Mouse (Mus musculus) MEL (cell line): ENCODE data around the gene Immp2l. TPM values are rescaled to one million over a fixed set of nuclear protein-coding genes. Genes with fewer than 3 reads are reported as not detected.

Experiments used
- DNase-seq: peaks from one replicate; pipeline ENCODE4 v3.0.0; 2011; ENCODE audit warnings: low read depth, low spot score
- H3K27ac ChIP-seq: 2 replicates; pipeline ENCODE4 v1.5.1; 2012; ENCODE audit warnings: low read depth, mild to moderate bottlenecking, control low read depth, low read length, moderate library complexity; ENCODE audit not compliant: control insufficient read depth
- H3K27me3 ChIP-seq, 2 experiments: fragments of 150-350 bp in 1 of 2; sonication (generic) in 1 of 2; 2 replicates each; pipeline ENCODE4 v1.6.1; 2012; ENCODE audit warnings: low read length in 2 of 2, mild to moderate bottlenecking in 2 of 2, improper control_type of control experiment in 1 of 2, moderate library complexity in 1 of 2; ENCODE audit not compliant: insufficient read depth in 2 of 2, control insufficient read depth in 1 of 2
- H3K36me3 ChIP-seq, 2 experiments: 2 replicates each; pipeline ENCODE4 v1.6.1; 2012 to 2014; ENCODE audit warnings: low read length in 2 of 2, improper control_type of control experiment in 1 of 2, inconsistent platforms in 1 of 2, mild to moderate bottlenecking in 1 of 2; ENCODE audit not compliant: insufficient read depth in 2 of 2, control insufficient read depth in 1 of 2
- H3K4me1 ChIP-seq, 2 experiments: fragments of 150-350 bp in 1 of 2; sonication (generic) in 1 of 2; 2 replicates each; pipeline ENCODE4 v1.6.1; 2012; ENCODE audit warnings: low read length in 2 of 2, improper control_type of control experiment in 1 of 2, mild to moderate bottlenecking in 1 of 2; ENCODE audit not compliant: insufficient read depth in 2 of 2, control insufficient read depth in 1 of 2
- H3K4me3 ChIP-seq, 2 experiments: fragments of 150-350 bp in 1 of 2; sonication (generic) in 1 of 2; 2 replicates each; pipeline ENCODE4 v1.5.1; 2012; ENCODE audit warnings: low read depth in 2 of 2, low read length in 2 of 2, mild to moderate bottlenecking in 2 of 2, moderate library complexity in 2 of 2, control low read depth in 1 of 2, improper control_type of control experiment in 1 of 2; ENCODE audit not compliant: control insufficient read depth in 1 of 2, insufficient read depth in 1 of 2
- H3K79me2 ChIP-seq: 2 replicates; pipeline ENCODE4 v1.6.1; 2012; ENCODE audit warnings: mild to moderate bottlenecking, low read length, moderate library complexity; ENCODE audit not compliant: control insufficient read depth, poor library complexity, insufficient read depth
- H3K9ac ChIP-seq: 2 replicates; pipeline ENCODE4 v1.6.1; 2012; ENCODE audit warnings: low read depth, mild to moderate bottlenecking, control low read depth, low read length, moderate library complexity; ENCODE audit not compliant: control insufficient read depth, poor library complexity, severe bottlenecking
- H3K9me3 ChIP-seq: fragments of 150-350 bp; sonication (generic); replicated peaks from 2 replicates; pipeline ENCODE4 v1.6.1; 2012; ENCODE audit warnings: mild to moderate bottlenecking, low read length, improper control_type of control experiment, moderate library complexity; ENCODE audit not compliant: insufficient read depth
- CTCF ChIP-seq, 3 experiments: IDR thresholded peaks in 2 of 3; conservative IDR thresholded peaks in 1 of 3; 2 replicates each; pipeline ENCODE4 v1.5.1; 2011 to 2012; ENCODE audit warnings: low read length in 3 of 3, low read depth in 2 of 3, mild to moderate bottlenecking in 2 of 3, improper control_type of control experiment in 1 of 3, inconsistent platforms in 1 of 3, mixed read lengths in 1 of 3, moderate library complexity in 1 of 3; ENCODE audit not compliant: control insufficient read depth in 1 of 3, insufficient read depth in 1 of 3, poor library complexity in 1 of 3, severe bottlenecking in 1 of 3
- ETS1 ChIP-seq: IDR thresholded peaks from 2 replicates; pipeline ENCODE4 v1.6.1; 2012; ENCODE audit warnings: low read depth, mild to moderate bottlenecking, inconsistent platforms, low read length, improper control_type of control experiment, moderate library complexity
- GABPA ChIP-seq: IDR thresholded peaks from 2 replicates; pipeline ENCODE4 v1.6.1; 2012; ENCODE audit warnings: low read depth, mild to moderate bottlenecking, inconsistent platforms, low read length, improper control_type of control experiment, moderate library complexity
- GATA1 ChIP-seq: IDR thresholded peaks from 2 replicates; pipeline ENCODE4 v1.6.1; 2011; ENCODE audit warnings: low read depth, low read length, improper control_type of control experiment
- HCFC1 ChIP-seq: IDR thresholded peaks from 2 replicates; pipeline ENCODE4 v1.6.1; 2012; ENCODE audit warnings: low read depth, mild to moderate bottlenecking, inconsistent platforms, low read length, improper control_type of control experiment, moderate library complexity
- JUND ChIP-seq: IDR thresholded peaks from 2 replicates; pipeline ENCODE4 v1.6.1; 2011; ENCODE audit warnings: low read depth, mild to moderate bottlenecking, improper control_type of control experiment, low read length
- MAFK ChIP-seq: IDR thresholded peaks from 2 replicates; pipeline ENCODE4 v1.6.1; 2011; ENCODE audit warnings: low read depth, mild to moderate bottlenecking, low read length, improper control_type of control experiment, borderline replicate concordance
- MAX ChIP-seq: IDR thresholded peaks from 2 replicates; pipeline ENCODE4 v1.6.1; 2011; ENCODE audit warnings: low read length, improper control_type of control experiment
- MAZ ChIP-seq: IDR thresholded peaks from 2 replicates; pipeline ENCODE4 v1.6.1; 2012; ENCODE audit warnings: low read depth, mild to moderate bottlenecking, inconsistent platforms, low read length, improper control_type of control experiment
- MXI1 ChIP-seq: IDR thresholded peaks from 2 replicates; pipeline ENCODE4 v1.6.1; 2011; ENCODE audit warnings: mild to moderate bottlenecking, low read depth, low read length, improper control_type of control experiment
- MYC ChIP-seq: IDR thresholded peaks from 2 replicates; pipeline ENCODE4 v1.6.1; 2011; ENCODE audit warnings: low read depth, mild to moderate bottlenecking, low read length, improper control_type of control experiment, moderate library complexity
- NELFE ChIP-seq: IDR thresholded peaks from 2 replicates; pipeline ENCODE4 v1.6.1; 2011; ENCODE audit warnings: low read depth, low read length, improper control_type of control experiment
- TAL1 ChIP-seq: IDR thresholded peaks from 2 replicates; pipeline ENCODE4 v1.6.1; 2012; ENCODE audit warnings: mild to moderate bottlenecking, inconsistent platforms, low read length, moderate library complexity, mixed read lengths
- UBTF ChIP-seq: IDR thresholded peaks from 2 replicates; pipeline ENCODE4 v1.6.1; 2012; ENCODE audit warnings: low read depth, mild to moderate bottlenecking, inconsistent platforms, low read length, improper control_type of control experiment, moderate library complexity, borderline replicate concordance; ENCODE audit not compliant: insufficient read depth
- USF1 ChIP-seq: IDR thresholded peaks from 2 replicates; pipeline ENCODE4 v1.6.1; 2014; ENCODE audit warnings: low read depth, mild to moderate bottlenecking, inconsistent platforms, low read length, improper control_type of control experiment, moderate library complexity
- ZC3H11A ChIP-seq: IDR thresholded peaks from 2 replicates; pipeline ENCODE4 v1.6.1; 2012; ENCODE audit warnings: low read depth, mild to moderate bottlenecking, inconsistent platforms, low read length, improper control_type of control experiment
- ZMIZ1 ChIP-seq: IDR thresholded peaks from 2 replicates; pipeline ENCODE4 v1.6.1; 2012; ENCODE audit warnings: low read depth, mild to moderate bottlenecking, inconsistent platforms, low read length, improper control_type of control experiment, moderate library complexity
- polyA plus RNA-seq, 2 experiments: library from polyadenylated mRNA; stranded (reverse) in 1 of 2; unstranded in 1 of 2; fragments of >175 nt in 1 of 2; fragments of >200 nt in 1 of 2; gene quantifications; 2 replicates each; pipeline versions ENCODE4 v1.2.1 to v1.2.4; 2012; ENCODE audit warnings: low replicate concordance in 2 of 2, low read depth in 1 of 2; ENCODE audit not compliant: insufficient read length in 2 of 2, insufficient read depth in 1 of 2, missing spikeins in 1 of 2
- total RNA-seq: library from RNA; depleted of rRNA; stranded (reverse); fragments of 300-350 nt; gene quantifications from 2 replicates; pipeline ENCODE4 v1.2.3, GENCODE M21; 2012

The Immp2l gene
- total and polyA plus RNA-seq, 3 experiments = 4.0 to 5.0 TPM; not detected in 1

- no peak overlapping the region for H3K27ac ChIP-seq
- no peaks in the 10 kb centered on the region for H3K79me2 ChIP-seq
- no peaks in the 10 kb centered on the region for H3K36me3 ChIP-seq
- no peaks in the 10 kb centered on the region for H3K27me3 ChIP-seq
- H3K4me3 ChIP-seq = no peak overlapping the region
- TF ChIP-seq CTCF (IDR thresholded peaks at IDR 0.05 in 2 of 3, conservative IDR thresholded peaks at IDR 0.05 in 1 of 3; ENCODE audit: control insufficient read depth in 1 of 3, insufficient read depth in 1 of 3, low read depth in 2 of 3, low read length in 3 of 3, poor library complexity in 1 of 3, severe bottlenecking in 1 of 3) = no peak
- TF ChIP-seq MAX = no peak
- no peak for DNase-seq
- H3K9me3 ChIP-seq = no peaks in the 10 kb centered on the region
- no peaks in the 10 kb centered on the region for H3K4me1 ChIP-seq
- H3K9ac ChIP-seq = no peak overlapping the region
Measured at GRCm38 (mm10) chr12:41647675-41648074, 623.8 kb downstream of the Immp2l start.

GRCm38 (mm10) chr12:41649826-41650541 lies 626.1 kb downstream of the Immp2l start:
- Histone ChIP-seq H3K4me3 (no peak overlapping the region), H3K9ac (no peak overlapping the region)
- no peak for TF ChIP-seq MYC
- TF ChIP-seq, all 39 proteins: peak for 0
- DNase-seq = no peak
- H3K27me3 ChIP-seq = no peaks in the 10 kb centered on the region
- no peak overlapping the region for H3K27ac ChIP-seq
- H3K9me3 ChIP-seq = no peaks in the 10 kb centered on the region
- no peaks in the 10 kb centered on the region for H3K4me1 ChIP-seq
- no peaks in the 10 kb centered on the region for H3K79me2 ChIP-seq
- H3K36me3 ChIP-seq = no peaks in the 10 kb centered on the region

- H3K9me3 ChIP-seq = no peaks in the 10 kb centered on the region
- no peak overlapping the region for H3K9ac ChIP-seq
- H3K79me2 ChIP-seq = no peaks in the 10 kb centered on the region
- H3K27ac ChIP-seq = no peak overlapping the region
- no peaks in the 10 kb centered on the region for H3K4me1 ChIP-seq
- no peaks in the 10 kb centered on the region for H3K36me3 ChIP-seq
- H3K4me3 ChIP-seq = no peak overlapping the region
- H3K27me3 ChIP-seq = no peaks in the 10 kb centered on the region
- TF ChIP-seq MAZ (no peak), NELFE (no peak), MXI1 (no peak), GABPA (no peak), GATA1 (no peak), UBTF (no peak), ZMIZ1 (no peak), ETS1 (no peak), USF1 (no peak), MYC (no peak), MAFK (no peak), HCFC1 (no peak), TAL1 (no peak), JUND (no peak), ZC3H11A (no peak)
- TF ChIP-seq, all 39 proteins: peak for 0
- DNase-seq = no peak
Measured at GRCm38 (mm10) chr12:41668280-41668679, 644.4 kb downstream of the Immp2l start.
